Mouse (Mus musculus): ENCODE data around the gene Prps1l1.

Prps1l1 gene

DNA sequence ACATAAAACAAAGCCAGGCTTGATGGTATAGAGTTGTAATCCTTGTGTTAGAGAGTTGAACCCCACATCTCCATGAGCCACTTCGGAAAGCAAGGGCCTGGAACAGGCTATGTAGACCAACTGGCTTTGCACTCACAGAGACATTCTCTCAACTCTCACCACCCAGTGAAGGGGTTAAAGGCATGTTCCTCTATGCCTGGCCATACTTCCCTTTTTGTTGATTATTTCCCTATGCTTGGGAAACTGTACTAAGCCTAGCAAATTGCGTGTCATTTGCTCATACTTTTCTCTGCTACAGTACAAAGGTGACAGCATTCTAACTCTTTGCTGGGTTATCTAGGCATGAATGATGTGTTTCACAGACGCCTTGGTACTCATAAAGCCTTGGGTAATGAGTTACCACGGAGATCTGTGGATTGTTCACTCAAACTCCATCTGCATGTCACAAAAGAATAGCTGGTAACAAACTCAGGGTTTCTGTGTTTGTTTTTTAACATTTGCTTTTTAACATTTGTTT lies 41.4 kb downstream of the Prps1l1 start:
- DNase-seq (ENCODE audit: low spot score in 2 of 2) = no peak

DNA sequence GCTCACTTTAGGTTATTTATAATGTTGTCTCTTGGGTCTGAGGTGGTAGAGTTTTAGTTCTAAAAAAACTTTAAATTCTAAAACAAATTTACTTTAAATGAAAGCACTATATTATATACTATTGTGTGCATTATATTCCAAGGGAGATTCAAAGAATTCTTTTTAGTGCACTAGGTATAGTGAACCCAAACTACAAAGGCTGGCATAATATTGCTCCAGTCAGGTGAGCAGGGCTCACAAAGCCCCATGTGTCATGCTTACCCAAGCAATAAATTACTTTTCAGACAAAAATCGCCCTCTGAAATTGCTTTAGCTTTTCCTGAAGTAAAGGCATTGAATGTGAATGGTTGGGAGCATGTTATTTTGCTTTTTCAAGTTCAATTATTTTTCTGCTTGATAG lies 43.0 kb downstream of the Prps1l1 start:
- no peak for DNase-seq (ENCODE audit: low spot score in 2 of 2)

Data from frontal cortex, postnatal 14 days (tissue).